Mouse (Mus musculus): ENCODE measurements around the gene Lmf2. TPM values are rescaled to one million over a fixed set of nuclear protein-coding genes. Genes with fewer than 3 reads are reported as not detected.
A peak's percentile ranks its signal among the peaks of the same experiment; 100 is the strongest.

Gene Lmf2
- polyA plus RNA-seq, 1 experiment from 2014 or later, result 65.9 TPM

DNA sequence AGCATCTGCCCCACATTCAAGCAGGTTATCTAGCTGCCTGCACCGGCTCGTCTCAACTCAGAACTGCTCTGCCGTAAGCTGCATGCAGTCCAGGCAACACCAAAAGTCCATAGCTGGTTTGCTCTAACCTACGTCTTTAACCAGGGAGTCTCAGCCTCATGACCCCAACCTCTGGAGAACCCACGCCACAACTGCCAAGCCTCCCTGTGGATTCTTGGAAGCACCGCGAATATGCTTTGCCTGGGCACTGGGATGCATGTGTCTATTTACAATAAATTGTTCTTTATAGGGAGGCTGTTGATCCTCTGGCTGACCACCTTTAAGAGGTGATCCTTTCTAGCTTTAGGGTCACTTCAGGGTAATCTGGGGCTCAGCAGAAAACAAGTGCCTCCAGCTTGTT lies 17.1 kb upstream of the Lmf2 start:
- no peak for TF ChIP-seq CTCF (IDR thresholded peaks at IDR 0.05)
- in situ Hi-C loops (cut with MboI; ENCODE audit: low pct_unique_long_range_greater_than_20kb), result loop anchor here (10.0 kb wide), 1 partner anchor 548 kb away; no protein-coding TSS in a partner anchor

GRCm38 (mm10) chr15:89372068-89372467 lies 16.6 kb upstream of the Lmf2 start:
- POLR2A ChIA-PET, result interaction anchor here (1.1 to 2.3 kb wide), 4 partner anchors 8 to 162 kb away, joined by 3 to 9 read pairs (median 5); partner anchors contain the start of genes Lmf2 and Ncaph2
- DNase-seq (ENCODE audit: low read depth, low spot score) (no peak), ATAC-seq (no peak)
- no peak for TF ChIP-seq CTCF (IDR thresholded peaks at IDR 0.05)
- no peaks in the 10 kb centered on the region for H3K27me3 ChIP-seq
- CTCF ChIA-PET, result interaction anchor here (1.2 to 2.9 kb wide), 5 partner anchors 8 to 63 kb away, joined by 3 to 20 read pairs (median 7); partner anchors contain the start of genes Lmf2 and Ncaph2
- in situ Hi-C loops (cut with MboI; ENCODE audit: low pct_unique_long_range_greater_than_20kb), result loop anchor here (10.0 kb wide), 1 partner anchor 547 kb away; no protein-coding TSS in a partner anchor

More for the DNA sequence above, 17.1 kb upstream of the Lmf2 start:
- CTCF ChIA-PET, result interaction anchor here (0.7 to 2.9 kb wide), 8 partner anchors 8 to 85 kb away, joined by 3 to 20 read pairs (median 6); partner anchors contain the start of genes Lmf2 and Ncaph2
- POLR2A ChIA-PET, result interaction anchor here (1.1 to 2.3 kb wide), 5 partner anchors 8 to 162 kb away, joined by 3 to 9 read pairs (median 3); partner anchors contain the start of genes Lmf2 and Ncaph2
- H3K27me3 ChIP-seq, result no peaks in the 10 kb centered on the region
- no peak for DNase-seq (ENCODE audit: low read depth, low spot score)
- ATAC-seq, result no peak

- in situ Hi-C loops (cut with MboI; ENCODE audit: low pct_unique_long_range_greater_than_20kb), result no loop called here
- DNase-seq (ENCODE audit: low read depth, low spot score) (no peak), ATAC-seq (no peak)
- TF ChIP-seq CTCF (IDR thresholded peaks at IDR 0.05), result no peak
- CTCF ChIA-PET, result interaction anchor here (3.3 kb wide), 1 partner anchor 9 kb away, joined by 20 read pairs; the partner anchor contains the start of gene Sco2
- POLR2A ChIA-PET, result interaction anchor here (1.0 to 1.8 kb wide), 3 partner anchors 8 to 10 kb away, joined by 3 to 6 read pairs (median 4); partner anchors contain the start of genes Lmf2 and Ncaph2
- H3K27me3 ChIP-seq, result no peaks in the 10 kb centered on the region
Observed at GRCm38 (mm10) chr15:89365141-89365551, 9.7 kb upstream of the Lmf2 start.

DNA sequence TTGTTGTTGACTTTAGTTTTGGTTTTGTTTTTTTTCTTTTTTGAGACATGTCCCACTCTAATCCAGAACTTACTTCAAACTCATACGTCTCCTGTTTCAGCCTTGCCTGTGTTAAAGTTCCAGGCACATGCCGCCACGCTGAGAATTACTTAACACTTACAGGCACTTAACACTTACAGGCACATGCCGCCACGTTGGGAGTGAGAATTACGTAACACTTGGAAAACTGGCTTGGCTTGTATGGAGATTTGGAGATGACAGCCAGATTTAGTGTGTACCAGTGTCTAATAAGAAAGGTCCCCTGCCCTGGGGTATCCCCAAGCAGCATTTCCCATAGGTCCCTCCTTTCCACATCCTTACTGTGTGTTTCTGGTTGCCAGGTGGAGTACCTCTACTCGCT lies 7.6 kb upstream of the Lmf2 start:
- TF ChIP-seq CTCF (IDR thresholded peaks at IDR 0.05), result no peak
- ATAC-seq (no peak), DNase-seq (ENCODE audit: low read depth, low spot score) (no peak)
- ChIA-PET CTCF (interaction anchor here (3.3 kb wide), 1 partner anchor 11 kb away, joined by 20 read pairs; the partner anchor contains the start of gene Sco2), POLR2A (interaction anchor here (1.8 kb wide), 1 partner anchor 8 kb away, joined by 6 read pairs; the partner anchor contains the start of genes Lmf2 and Ncaph2)
- in situ Hi-C loops (cut with MboI; ENCODE audit: low pct_unique_long_range_greater_than_20kb), result no loop called here
- no peaks in the 10 kb centered on the region for H3K27me3 ChIP-seq

DNA sequence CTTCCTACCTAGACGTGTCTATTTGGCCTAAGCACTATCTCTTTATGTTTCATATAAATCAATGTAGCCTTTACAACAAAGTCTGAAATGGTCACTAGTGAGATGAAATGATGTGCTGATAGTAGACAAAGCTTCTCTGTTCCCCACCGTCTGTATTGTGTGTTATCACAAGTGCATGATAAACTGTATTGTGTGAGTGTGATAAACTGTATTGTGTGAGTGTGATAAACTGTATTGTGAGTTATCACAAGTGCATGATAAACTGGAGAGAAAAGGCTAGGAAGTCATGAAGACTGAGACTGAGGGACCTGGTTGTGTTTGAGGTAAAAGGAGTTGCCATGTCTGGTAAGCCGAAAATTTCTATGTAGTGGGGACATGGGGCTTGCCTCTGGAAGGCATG lies 3.3 kb upstream of the Lmf2 start:
- ChIA-PET CTCF (no interaction called here), POLR2A (interaction anchor here (0.7 to 1.8 kb wide), 2 partner anchors 14 to 119 kb away, joined by 3 to 7 read pairs; partner anchors contain the start of gene Sco2)
- no peak for TF ChIP-seq CTCF (IDR thresholded peaks at IDR 0.05)
- DNase-seq (ENCODE audit: low read depth, low spot score) (no peak), ATAC-seq (no peak)
- no peaks in the 10 kb centered on the region for H3K27me3 ChIP-seq
- in situ Hi-C loops (cut with MboI; ENCODE audit: low pct_unique_long_range_greater_than_20kb), result no loop called here

GRCm38 (mm10) chr15:89356372-89356771 lies 913 bp upstream of the Lmf2 start:
- ChIA-PET POLR2A (interaction anchor here (0.6 to 2.4 kb wide), 5 partner anchors 9 to 488 kb away, joined by 3 to 9 read pairs (median 4); partner anchors contain the start of gene Sco2), CTCF (interaction anchor here (1.2 to 2.2 kb wide), 2 partner anchors 12 to 17 kb away, joined by 3 to 14 read pairs; partner anchors contain the start of gene Sco2)
- no peaks in the 10 kb centered on the region for H3K27me3 ChIP-seq
- peak; percentile 37 for ATAC-seq
- in situ Hi-C loops (cut with MboI; ENCODE audit: low pct_unique_long_range_greater_than_20kb), result no loop called here
- no peak for TF ChIP-seq CTCF (IDR thresholded peaks at IDR 0.05)
- peak; percentile 51 for DNase-seq (ENCODE audit: low read depth, low spot score)

- in situ Hi-C loops (cut with MboI; ENCODE audit: low pct_unique_long_range_greater_than_20kb), result no loop called here
- DNase-seq (ENCODE audit: low read depth, low spot score), result no peak
- POLR2A ChIA-PET, result no interaction called here
- CTCF ChIA-PET, result no interaction called here
- no peak for ATAC-seq
- H3K27me3 ChIP-seq, result no peaks in the 10 kb centered on the region
- no peak for TF ChIP-seq CTCF (IDR thresholded peaks at IDR 0.05)
Observed at GRCm38 (mm10) chr15:89354455-89354854, 1.0 kb downstream of the Lmf2 start.

DNA sequence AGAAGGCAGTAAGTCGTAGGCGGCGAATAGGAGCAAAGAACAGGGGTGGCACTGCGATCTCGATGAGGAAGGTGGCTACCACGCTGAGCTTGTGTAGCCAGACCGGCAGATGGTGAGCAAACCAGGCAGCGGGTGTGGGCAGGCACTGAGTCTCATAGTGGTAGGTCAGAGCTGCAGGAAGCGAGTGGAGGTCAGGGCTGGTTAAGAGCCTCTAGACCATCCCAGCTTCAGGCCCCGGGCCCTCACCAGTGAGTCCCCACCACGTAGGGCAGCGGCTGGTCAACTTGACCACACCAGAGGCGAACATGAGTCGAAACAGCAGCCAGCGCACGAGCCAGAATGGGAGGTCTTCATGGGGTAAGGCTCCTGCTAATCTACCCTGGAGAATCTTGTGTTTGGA lies 1.6 kb downstream of the Lmf2 start:
- H3K27me3 ChIP-seq, result no peaks in the 10 kb centered on the region
- POLR2A ChIA-PET, result no interaction called here
- ATAC-seq (no peak), DNase-seq (ENCODE audit: low read depth, low spot score) (no peak)
- CTCF ChIA-PET, result no interaction called here
- TF ChIP-seq CTCF (IDR thresholded peaks at IDR 0.05), result no peak
- in situ Hi-C loops (cut with MboI; ENCODE audit: low pct_unique_long_range_greater_than_20kb), result no loop called here

DNA sequence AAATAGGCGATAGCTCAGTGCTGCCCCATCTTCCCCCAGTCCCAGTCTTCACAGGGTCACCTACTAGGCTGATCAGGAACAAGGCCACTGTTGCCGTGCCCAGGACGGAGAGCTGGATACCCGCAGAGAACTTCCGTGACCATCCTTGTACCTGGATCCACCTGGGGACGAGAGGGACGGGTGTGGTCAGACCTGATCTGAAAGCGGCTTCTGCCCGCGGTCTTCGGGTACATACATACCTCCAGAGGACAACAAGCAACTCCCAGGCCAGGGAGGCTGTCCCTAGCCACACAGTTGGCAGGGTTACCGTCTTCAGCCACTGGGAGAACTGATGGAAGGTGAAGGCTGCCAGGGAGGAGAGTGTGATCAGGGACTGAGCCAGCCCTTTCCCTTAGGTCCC lies 2.7 kb downstream of the Lmf2 start:
- DNase-seq (ENCODE audit: low read depth, low spot score), result no peak
- TF ChIP-seq CTCF (IDR thresholded peaks at IDR 0.05), result no peak
- CTCF ChIA-PET, result no interaction called here
- H3K27me3 ChIP-seq, result no peaks in the 10 kb centered on the region
- in situ Hi-C loops (cut with MboI; ENCODE audit: low pct_unique_long_range_greater_than_20kb), result no loop called here
- POLR2A ChIA-PET, result no interaction called here
- no peak for ATAC-seq

DNA sequence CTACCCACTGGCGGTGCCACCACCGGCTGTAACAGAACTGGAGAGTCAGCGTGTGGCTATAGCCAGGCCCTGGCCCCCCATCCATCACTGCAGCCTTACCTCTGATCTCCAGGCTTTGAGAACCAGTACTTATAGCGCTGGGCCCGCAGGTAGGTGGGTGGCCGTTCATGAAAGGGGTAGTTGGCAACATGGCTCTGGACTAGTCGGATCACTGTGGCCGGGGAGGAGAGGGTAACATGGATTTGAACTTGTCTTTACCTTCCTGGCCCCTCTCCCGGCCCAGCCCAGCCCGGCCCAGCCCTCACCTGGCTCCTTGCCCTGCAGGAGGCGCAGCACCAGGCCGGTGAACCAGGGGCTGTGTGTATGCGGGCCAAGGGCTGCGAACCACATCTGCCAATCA lies 3.4 kb downstream of the Lmf2 start:
- H3K27me3 ChIP-seq, result no peaks in the 10 kb centered on the region
- in situ Hi-C loops (cut with MboI; ENCODE audit: low pct_unique_long_range_greater_than_20kb), result no loop called here
- ATAC-seq (no peak), DNase-seq (ENCODE audit: low read depth, low spot score) (no peak)
- ChIA-PET POLR2A (no interaction called here), CTCF (no interaction called here)
- TF ChIP-seq CTCF (IDR thresholded peaks at IDR 0.05), result no peak

DNA sequence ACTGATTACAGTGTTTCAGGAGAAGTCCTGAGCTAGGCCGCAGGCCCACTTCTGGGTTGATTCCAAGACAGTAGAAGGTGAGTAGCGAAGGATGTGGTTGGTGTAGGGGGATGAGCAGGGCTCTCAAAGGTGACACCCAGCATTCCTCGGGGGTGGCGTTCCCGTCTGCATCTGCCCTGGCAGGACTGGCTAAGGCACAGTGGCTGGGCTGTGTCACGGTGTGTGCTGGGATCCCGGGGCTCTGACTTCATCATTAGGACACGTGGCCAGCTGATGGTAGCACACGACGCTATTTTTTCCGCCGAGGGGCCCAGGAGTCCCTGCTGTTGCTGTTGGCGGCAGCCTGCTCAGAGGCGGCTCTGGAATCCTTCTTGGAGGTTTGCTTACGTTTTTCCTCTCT lies 4.2 kb downstream of the Lmf2 start:
- DNase-seq (ENCODE audit: low read depth, low spot score), result no peak
- CTCF ChIA-PET, result interaction anchor here (1.6 kb wide), 1 partner anchor 22 kb away, joined by 4 read pairs; the partner anchor contains the start of gene Sco2
- POLR2A ChIA-PET, result no interaction called here
- in situ Hi-C loops (cut with MboI; ENCODE audit: low pct_unique_long_range_greater_than_20kb), result no loop called here
- ATAC-seq, result no peak
- no peaks in the 10 kb centered on the region for H3K27me3 ChIP-seq
- TF ChIP-seq CTCF (IDR thresholded peaks at IDR 0.05), result no peak
